Mouse (Mus musculus): ENCODE results near the gene Spata25. TPM values are rescaled to one million over a fixed set of nuclear protein-coding genes. Genes with fewer than 3 reads are reported as not detected.

Spata25 gene
- polyA plus RNA-seq, 1 experiment from 2014 or later = not detected

DNA sequence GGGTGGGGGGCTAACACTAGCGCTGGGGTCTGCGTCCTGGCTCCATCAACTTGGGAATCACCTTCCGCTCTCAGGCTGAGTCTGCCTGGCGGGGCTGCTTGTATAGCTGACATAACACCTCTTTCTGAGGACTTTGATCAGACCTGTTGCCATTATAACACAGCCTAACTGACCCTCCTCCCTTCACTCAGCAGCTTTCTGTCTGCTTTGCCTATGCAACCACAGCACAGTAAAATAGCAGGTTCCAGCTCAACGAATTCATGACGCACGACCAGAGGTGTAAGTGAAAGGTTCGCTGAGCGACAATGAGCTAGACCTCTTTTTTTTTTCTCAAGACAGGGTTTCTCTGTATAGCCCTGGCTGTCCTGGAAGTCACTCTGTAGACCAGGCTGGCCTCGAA is 2.7 kb upstream of the Spata25 start:
- WGBS (ENCODE audit: missing documents) = 98% methylated on average over 6 of the region's 10 CpGs

GRCm38 (mm10) chr2:164829090-164829489 is 753 bp upstream of the Spata25 start:
- H3K27ac ChIP-seq = no peak overlapping the region
- WGBS (ENCODE audit: missing documents) = 78% methylated on average over 1 of the region's 1 CpGs
- H3K79me2 ChIP-seq (ENCODE audit: inconsistent target) = peaks cover 29% of the 10 kb centered on the region
- peaks cover 35% of the 10 kb centered on the region for H3K36me3 ChIP-seq (ENCODE audit: inconsistent target)
- H3K4me3 ChIP-seq (ENCODE audit: inconsistent target) = no peak overlapping the region

More for the DNA sequence above, 2.7 kb upstream of the Spata25 start:
- Histone ChIP-seq H3K27ac (no peak overlapping the region), H3K4me3 (ENCODE audit: inconsistent target) (no peak overlapping the region), H3K36me3 (ENCODE audit: inconsistent target) (peaks cover 25% of the 10 kb centered on the region), H3K79me2 (ENCODE audit: inconsistent target) (peaks cover 38% of the 10 kb centered on the region)

- H3K27ac ChIP-seq = no peak overlapping the region
- no peak overlapping the region for H3K4me3 ChIP-seq (ENCODE audit: inconsistent target)
- peaks cover 35% of the 10 kb centered on the region for H3K36me3 ChIP-seq (ENCODE audit: inconsistent target)
- peaks cover 23% of the 10 kb centered on the region; the same call in 1 of the 2 replicates for H3K79me2 ChIP-seq (ENCODE audit: inconsistent target)
- WGBS (ENCODE audit: missing documents) = 94% methylated on average over 16 of the region's 16 CpGs
Measured at GRCm38 (mm10) chr2:164827146-164827850, 1.0 kb downstream of the Spata25 start.

- no peak overlapping the region for H3K4me3 ChIP-seq (ENCODE audit: inconsistent target)
- WGBS (ENCODE audit: missing documents) = 96% methylated on average over 17 of the region's 17 CpGs
- peaks cover 37% of the 10 kb centered on the region for H3K36me3 ChIP-seq (ENCODE audit: inconsistent target)
- no peak overlapping the region for H3K27ac ChIP-seq
- H3K79me2 ChIP-seq (ENCODE audit: inconsistent target) = peaks cover 17% of the 10 kb centered on the region; the same call in 1 of the 2 replicates
Measured at GRCm38 (mm10) chr2:164825521-164825920, 2.8 kb downstream of the Spata25 start.

DNA sequence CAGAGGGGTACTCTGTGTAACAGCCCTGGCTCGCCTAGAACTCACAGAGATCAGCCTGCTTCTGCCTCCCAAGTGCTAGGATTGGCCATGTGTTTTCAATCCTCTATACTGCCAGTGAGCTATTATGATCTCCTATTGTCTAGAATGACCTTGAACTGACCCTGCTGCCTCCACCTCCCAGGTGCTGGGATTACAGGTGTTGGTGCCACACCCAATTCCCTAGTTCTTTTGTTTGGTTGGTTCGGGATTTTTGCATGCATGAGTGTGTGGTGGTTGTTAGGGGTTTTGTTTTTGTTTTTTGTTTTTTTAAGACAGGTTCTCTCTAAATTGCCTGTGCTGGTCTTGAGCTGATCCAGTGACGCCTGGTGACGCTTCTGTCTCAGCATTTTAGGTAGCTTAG is 4.4 kb downstream of the Spata25 start:
- H3K79me2 ChIP-seq (ENCODE audit: inconsistent target) = peaks cover 17% of the 10 kb centered on the region; the same call in 1 of the 2 replicates
- peaks cover 45% of the 10 kb centered on the region for H3K36me3 ChIP-seq (ENCODE audit: inconsistent target)
- no peak overlapping the region for H3K27ac ChIP-seq
- no peak overlapping the region; the same call in 1 of the 2 replicates for H3K4me3 ChIP-seq (ENCODE audit: inconsistent target)
- 97% methylated on average over 4 of the region's 4 CpGs for WGBS (ENCODE audit: missing documents)

GRCm38 (mm10) chr2:164823181-164823585 is 5.2 kb downstream of the Spata25 start:
- Histone ChIP-seq H3K79me2 (ENCODE audit: inconsistent target) (peaks cover 17% of the 10 kb centered on the region; the same call in 1 of the 2 replicates), H3K27ac (peak overlapping the region; percentile 49), H3K36me3 (ENCODE audit: inconsistent target) (peaks cover 41% of the 10 kb centered on the region), H3K4me3 (ENCODE audit: inconsistent target) (peak overlapping the region; percentile 88)
- WGBS (ENCODE audit: missing documents) = 2% methylated on average over 10 of the region's 10 CpGs

GRCm38 (mm10) chr2:164822636-164823165 is 5.6 kb downstream of the Spata25 start, which contains the start of gene Zswim1:
Zswim1 (plus strand) TSS chr2:164822686.
- Histone ChIP-seq H3K27ac (peak within 1 kb of the TSS; percentile 49), H3K79me2 (ENCODE audit: inconsistent target) (peaks cover 17% of the 10 kb centered on the region; the same call in 1 of the 2 replicates), H3K36me3 (ENCODE audit: inconsistent target) (peaks cover 36% of the 10 kb centered on the region), H3K4me3 (ENCODE audit: inconsistent target) (peak within 1 kb of the TSS; percentile 88)
- WGBS (ENCODE audit: missing documents) = 1% methylated on average over 31 of the region's 32 CpGs

GRCm38 (mm10) chr2:164821060-164821459 is 7.3 kb downstream of the Spata25 start:
- Histone ChIP-seq H3K79me2 (ENCODE audit: inconsistent target) (peaks cover 17% of the 10 kb centered on the region; the same call in 1 of the 2 replicates), H3K36me3 (ENCODE audit: inconsistent target) (peaks cover 20% of the 10 kb centered on the region)
- WGBS (ENCODE audit: missing documents) = 84% methylated on average over 6 of the region's 6 CpGs

GRCm38 (mm10) chr2:164817703-164818102 is 10.6 kb downstream of the Spata25 start:
- 92% methylated on average over 5 of the region's 5 CpGs for WGBS (ENCODE audit: missing documents)
- Histone ChIP-seq H3K4me3 (ENCODE audit: inconsistent target) (no peak overlapping the region), H3K27ac (no peak overlapping the region), H3K79me2 (ENCODE audit: inconsistent target) (no peaks in the 10 kb centered on the region), H3K36me3 (ENCODE audit: inconsistent target) (peaks cover 9% of the 10 kb centered on the region; the same call in 1 of the 2 replicates)

More at GRCm38 (mm10) chr2:164821060-164821459, 7.3 kb downstream of the Spata25 start:
- Histone ChIP-seq H3K4me3 (ENCODE audit: inconsistent target) (no peak overlapping the region), H3K27ac (no peak overlapping the region)

- Histone ChIP-seq H3K36me3 (ENCODE audit: inconsistent target) (peaks cover 9% of the 10 kb centered on the region; the same call in 1 of the 2 replicates), H3K4me3 (ENCODE audit: inconsistent target) (no peak overlapping the region), H3K27ac (no peak overlapping the region), H3K79me2 (ENCODE audit: inconsistent target) (no peaks in the 10 kb centered on the region)
- 92% methylated on average over 6 of the region's 6 CpGs for WGBS (ENCODE audit: missing documents)
Measured at GRCm38 (mm10) chr2:164817206-164817605, 11.1 kb downstream of the Spata25 start.

- Histone ChIP-seq H3K4me3 (ENCODE audit: inconsistent target) (no peak overlapping the region), H3K79me2 (ENCODE audit: inconsistent target) (no peaks in the 10 kb centered on the region), H3K36me3 (ENCODE audit: inconsistent target) (peaks cover 9% of the 10 kb centered on the region; the same call in 1 of the 2 replicates), H3K27ac (0 out of 2 replicates have a peak overlapping the region, but pooled peaks have one; percentile 7)
- WGBS (ENCODE audit: missing documents) = 93% methylated on average over 8 of the region's 8 CpGs
Measured at GRCm38 (mm10) chr2:164815821-164816220, 12.5 kb downstream of the Spata25 start.

DNA sequence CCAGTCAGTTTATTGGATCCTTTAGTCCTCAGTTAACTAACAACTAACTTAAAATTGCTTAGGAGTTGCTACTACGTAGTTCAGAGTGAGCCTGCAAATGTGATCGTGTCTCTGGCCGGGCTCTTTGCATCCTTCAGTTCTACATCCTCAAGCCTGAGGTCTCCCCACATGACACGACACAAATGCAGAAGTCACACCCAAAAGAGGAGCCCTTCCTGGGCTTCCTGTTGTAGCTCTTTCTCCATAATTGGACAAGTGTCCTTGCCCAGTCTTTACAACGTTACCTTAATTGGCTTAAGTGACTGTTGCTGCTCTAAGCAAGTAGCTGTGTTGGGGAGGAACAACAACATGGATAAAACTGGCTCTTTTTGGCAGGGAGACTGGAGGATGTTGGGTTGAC is 13.0 kb downstream of the Spata25 start:
- H3K79me2 ChIP-seq (ENCODE audit: inconsistent target) = no peaks in the 10 kb centered on the region
- 0 out of 2 replicates have a peak overlapping the region, but pooled peaks have one; percentile 7 for H3K27ac ChIP-seq
- H3K4me3 ChIP-seq (ENCODE audit: inconsistent target) = no peak overlapping the region
- 29% methylated on average over 5 of the region's 5 CpGs for WGBS (ENCODE audit: missing documents)
- peaks cover 6% of the 10 kb centered on the region; the same call in 1 of the 2 replicates for H3K36me3 ChIP-seq (ENCODE audit: inconsistent target)

DNA sequence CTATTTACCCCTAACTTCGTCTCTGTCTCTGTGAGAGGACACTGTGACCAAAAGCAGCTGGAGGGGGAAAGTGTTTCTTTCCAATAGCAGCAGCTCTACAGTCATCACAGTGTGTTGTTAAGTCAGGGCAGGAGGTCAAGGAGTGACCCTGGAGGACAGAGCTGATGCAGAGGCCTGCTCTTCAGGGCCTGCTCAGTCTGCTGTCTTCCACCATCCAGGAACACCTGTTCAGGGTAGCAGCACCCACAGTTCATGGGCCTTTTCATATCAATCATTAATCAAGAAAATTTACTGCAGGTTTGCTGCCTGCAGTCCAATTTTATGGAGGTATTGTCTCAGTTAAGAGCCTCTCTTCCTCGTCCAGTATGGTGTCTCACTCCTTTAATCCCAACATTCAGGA is 14.8 kb downstream of the Spata25 start:
- Histone ChIP-seq H3K36me3 (ENCODE audit: inconsistent target) (peaks cover 3% of the 10 kb centered on the region; the same call in 1 of the 2 replicates), H3K27ac (no peak overlapping the region), H3K79me2 (ENCODE audit: inconsistent target) (no peaks in the 10 kb centered on the region), H3K4me3 (ENCODE audit: inconsistent target) (no peak overlapping the region)
- WGBS (ENCODE audit: missing documents) = 93% methylated on average over 2 of the region's 2 CpGs

- Histone ChIP-seq H3K79me2 (ENCODE audit: inconsistent target) (peaks cover 56% of the 10 kb centered on the region), H3K36me3 (ENCODE audit: inconsistent target) (peaks cover 3% of the 10 kb centered on the region; the same call in 1 of the 2 replicates), H3K4me3 (ENCODE audit: inconsistent target) (no peak overlapping the region), H3K27ac (no peak overlapping the region)
- 98% methylated on average over 7 of the region's 7 CpGs for WGBS (ENCODE audit: missing documents)
Measured at GRCm38 (mm10) chr2:164806614-164807013, 21.7 kb downstream of the Spata25 start.

DNA sequence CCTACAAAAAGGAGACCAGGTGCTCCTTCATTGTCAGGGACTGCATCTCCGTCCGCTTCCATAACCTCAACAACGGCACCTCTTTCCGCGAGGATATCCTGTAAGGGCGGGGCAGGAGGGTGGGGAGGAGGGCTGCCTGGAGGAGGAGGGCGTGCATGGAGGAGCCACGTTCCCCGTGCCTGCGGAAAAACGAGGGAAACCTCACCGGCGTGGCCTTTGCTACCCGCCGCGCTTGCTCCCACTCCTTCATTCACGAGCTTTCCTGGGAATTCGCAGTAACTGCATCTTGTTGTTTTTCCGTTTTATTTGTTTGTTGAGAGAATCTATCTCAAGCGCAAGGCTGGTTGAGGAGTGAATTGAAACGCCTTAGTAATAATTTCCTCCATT is 23.0 kb downstream of the Spata25 start:
- 2% methylated on average over 21 of the region's 21 CpGs for WGBS (ENCODE audit: missing documents)
- Histone ChIP-seq H3K79me2 (ENCODE audit: inconsistent target) (peaks cover 68% of the 10 kb centered on the region), H3K27ac (peak overlapping the region; percentile 85)

More for the DNA sequence above, 23.0 kb downstream of the Spata25 start:
- peaks cover 11% of the 10 kb centered on the region; the same call in 1 of the 2 replicates for H3K36me3 ChIP-seq (ENCODE audit: inconsistent target)
- H3K4me3 ChIP-seq (ENCODE audit: inconsistent target) = peak overlapping the region; percentile 91
